Mouse (Mus musculus): ENCODE data around the gene Arhgef10l.

Arhgef10l gene

DNA sequence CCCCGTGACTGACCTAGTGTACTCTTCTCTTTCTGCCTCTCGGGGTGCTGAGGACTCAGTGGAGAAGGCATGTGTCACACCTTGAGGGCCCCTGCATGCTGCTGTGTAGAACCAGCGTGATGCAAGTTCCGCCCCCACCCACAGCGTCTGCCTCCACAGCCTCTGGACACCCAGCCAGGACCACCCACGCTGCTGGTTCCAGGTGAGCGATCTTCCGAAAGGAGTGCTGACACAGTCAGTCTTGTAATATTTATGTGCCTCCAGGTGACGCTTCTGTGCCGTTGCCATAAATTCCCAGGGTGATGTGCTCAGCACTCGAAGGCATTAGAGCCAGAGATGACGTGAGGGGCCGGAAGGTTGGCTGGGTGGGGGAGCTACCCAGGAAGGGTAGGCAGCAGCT, 140.9 kb downstream of the Arhgef10l start:
- DNase-seq (ENCODE audit: low spot score in 2 of 2), result no peak

DNA sequence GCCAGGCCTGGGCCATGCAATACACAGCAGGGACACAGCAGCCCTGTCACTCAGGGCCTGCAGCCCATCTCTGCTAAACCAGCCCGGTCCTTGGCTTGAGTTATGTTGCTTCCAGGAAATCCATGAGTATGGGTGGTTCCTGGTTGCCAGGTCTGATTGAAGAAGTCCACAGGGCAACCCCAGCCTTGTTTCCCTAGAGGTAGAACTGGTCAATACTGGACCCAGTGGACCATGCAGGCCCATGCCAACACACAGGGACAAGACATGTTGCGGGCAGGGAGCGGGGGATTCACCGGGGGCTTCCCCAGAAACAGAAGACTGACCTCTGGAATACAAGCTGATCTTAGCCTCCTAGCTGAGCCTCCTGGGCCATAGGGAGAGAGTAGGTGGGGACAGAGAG, 142.9 kb downstream of the Arhgef10l start:
- DNase-seq (ENCODE audit: low spot score in 2 of 2), result no peak

DNA sequence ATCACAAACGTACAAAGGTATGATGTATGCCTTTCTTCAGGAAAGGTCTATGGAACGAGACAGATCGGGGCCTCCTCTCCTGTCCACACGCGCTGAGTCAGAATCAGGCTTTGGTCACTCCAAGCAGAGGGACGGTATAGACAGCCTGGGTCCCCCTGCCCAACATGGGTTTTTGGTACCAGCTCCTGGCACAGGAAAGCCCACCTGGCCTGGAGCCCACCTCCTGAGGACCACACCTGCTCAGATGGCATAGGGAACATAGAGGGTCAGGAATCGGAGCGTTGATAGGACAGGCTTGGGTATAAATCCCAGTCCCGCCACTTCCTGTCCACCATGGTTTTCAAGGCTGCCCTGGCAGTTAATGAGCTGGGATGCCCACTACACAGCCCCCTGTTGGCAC, 145.1 kb downstream of the Arhgef10l start:
- DNase-seq (ENCODE audit: low spot score in 2 of 2), result no peak

DNA sequence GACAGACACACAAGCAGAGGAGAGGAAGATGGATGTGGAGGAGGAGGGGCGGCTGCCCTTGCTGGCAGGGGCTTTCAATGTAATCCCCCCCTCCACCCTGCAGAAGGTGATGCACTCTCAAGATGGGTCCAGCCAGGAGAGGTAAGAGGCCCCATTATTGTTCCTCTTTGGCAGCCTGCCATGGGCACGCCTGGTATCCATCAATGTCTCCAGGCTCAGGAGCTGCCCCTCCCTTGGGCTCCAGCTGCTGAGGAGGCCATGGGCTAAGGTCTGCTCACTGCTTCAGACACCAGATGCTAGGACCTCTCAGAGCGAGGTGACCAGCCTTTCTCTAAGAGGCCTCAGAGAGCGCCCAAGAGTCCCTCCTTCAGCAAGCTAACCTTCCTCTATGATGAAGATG, 152.0 kb downstream of the Arhgef10l start:
- no peak for DNase-seq (ENCODE audit: low spot score in 2 of 2)

DNA sequence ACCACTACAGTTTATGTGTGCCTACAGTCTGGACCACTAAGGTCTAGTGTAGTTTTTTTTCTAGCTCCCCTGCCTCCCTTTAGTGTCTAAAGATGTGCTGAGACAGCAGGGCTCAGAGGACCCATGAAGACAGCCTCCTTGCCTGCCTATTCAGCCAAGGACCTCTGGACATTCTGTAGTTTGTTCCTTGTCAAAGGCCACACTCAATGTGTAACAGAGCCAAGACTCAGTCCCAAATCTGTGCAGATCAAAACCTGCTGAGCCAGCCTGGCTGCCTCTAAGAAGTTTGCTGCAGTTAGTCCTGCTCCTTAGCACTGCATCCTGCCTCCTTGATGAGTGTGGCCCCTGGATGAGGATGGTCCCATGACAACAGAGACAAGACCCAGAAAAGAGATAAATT, 156.0 kb downstream of the Arhgef10l start:
- DNase-seq (ENCODE audit: low spot score in 2 of 2), result no peak

DNA sequence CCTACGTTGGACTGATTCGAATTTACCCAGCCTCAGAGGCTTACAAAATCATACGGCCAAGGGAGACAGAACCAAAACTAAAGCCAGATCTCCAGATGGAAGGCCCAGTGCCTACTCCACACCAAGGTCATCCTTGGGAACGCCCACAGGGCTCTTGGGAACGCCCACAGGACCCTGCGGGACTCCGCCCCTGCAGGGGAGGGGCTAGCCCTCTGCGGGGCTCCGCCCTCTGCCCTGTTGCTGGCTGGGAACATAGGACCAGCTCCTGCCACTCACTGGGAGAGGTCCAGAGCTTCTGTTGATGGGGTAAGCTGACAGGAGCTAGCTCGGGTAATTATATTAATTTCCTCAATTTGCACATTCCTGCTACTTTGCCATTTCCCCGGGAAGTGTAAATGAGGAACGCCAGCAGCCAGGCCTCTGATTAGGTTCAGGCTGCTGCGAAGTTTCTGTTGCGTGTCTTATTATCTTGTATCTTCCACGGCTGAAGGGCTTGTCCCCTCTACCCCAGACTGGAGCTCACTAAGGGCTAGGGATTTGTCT, 158.6 kb downstream of the Arhgef10l start:
- DNase-seq (ENCODE audit: low spot score in 2 of 2), result no peak

DNA sequence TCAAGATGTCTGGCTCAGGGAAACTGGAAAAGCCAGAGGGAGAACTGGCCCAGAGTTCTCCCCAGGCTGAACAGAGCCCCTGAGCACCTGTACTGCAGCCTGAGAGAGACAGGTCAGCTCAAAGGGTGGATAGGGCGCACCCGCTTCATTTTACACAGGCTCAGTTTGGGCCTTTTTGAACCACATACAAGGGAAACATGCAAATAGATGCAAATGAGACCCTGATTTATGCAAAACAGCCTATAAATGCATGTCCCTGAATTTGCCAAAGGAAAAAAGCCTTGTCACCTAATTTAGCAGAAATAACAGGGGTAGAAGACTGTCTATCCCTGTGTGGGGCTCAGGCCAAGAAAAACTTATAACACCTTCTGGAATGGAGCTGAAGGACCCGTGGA, 160.2 kb downstream of the Arhgef10l start:
- no peak for DNase-seq (ENCODE audit: low spot score in 2 of 2)

DNA sequence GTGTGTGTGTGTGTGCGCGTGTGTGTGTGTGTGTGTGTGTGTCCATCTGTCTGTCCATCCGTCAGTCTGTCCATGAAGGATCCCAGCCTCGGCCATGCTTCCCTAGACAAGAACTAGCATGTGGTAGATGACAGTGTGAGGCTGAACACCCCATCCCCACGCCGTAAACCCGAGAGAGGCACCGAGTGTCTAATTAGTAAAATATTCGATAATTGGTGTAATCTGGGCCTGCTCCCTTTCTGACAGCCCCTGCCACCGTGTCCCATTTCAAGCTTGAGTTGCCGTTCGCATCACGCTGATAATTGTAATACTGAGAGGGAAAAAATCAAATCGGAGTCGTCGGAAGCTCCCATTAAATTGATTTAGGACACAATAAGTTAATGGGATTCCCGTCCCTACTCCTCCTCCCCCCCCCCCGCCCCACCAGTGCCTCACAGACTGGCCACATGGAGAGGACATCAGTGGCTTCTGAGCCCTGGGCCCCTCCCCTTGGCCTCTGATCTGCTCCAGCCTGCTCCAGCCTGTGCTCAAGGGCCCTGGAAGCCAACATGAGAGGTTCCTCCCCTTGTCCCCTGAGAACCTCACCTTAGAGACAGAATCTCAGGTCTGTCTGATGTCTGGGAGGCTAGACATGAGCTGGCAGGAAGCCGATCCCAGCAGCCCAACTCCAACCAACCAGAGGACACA, 160.7 kb downstream of the Arhgef10l start:
- no peak for DNase-seq (ENCODE audit: low spot score in 2 of 2)

DNA sequence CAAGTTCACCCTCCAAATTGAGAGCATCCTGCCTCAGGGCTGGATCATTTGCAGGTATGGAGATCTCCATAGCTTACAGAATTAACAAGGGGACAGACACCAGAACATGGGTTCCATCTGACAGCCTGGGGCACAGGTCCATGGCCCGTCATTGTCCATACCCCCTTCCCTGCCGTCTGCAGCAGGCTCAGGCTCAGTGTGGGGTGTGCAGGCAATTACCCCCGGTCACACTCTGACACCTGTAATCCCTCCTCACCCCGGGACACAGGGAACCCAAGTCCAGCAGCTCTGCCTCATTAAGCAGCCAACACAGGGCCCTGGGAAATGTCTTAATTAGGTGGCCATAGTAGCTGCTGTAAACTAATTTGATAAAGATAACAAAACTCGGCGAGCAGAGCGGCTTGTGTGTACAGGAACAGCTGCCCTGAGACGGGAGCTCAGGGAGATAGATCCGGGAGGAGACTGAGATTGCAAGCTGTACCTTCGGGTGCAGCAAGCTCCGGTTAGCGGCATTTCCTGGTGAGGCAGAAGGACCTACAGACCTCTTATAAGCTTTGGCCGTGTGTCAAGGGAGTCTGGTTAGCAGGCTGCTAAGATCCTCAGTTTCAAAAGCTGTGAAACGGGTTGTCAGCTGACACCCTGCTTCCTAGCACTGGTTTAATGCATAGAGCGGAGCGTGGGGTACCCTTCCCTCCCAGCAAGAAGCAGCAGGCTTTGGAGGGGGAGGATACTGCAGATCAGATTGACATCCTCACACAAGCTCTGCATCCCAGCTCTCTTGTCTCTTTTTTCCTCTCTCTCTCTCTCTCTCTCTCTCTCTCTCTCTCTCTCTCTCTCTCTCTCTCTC, 161.5 kb downstream of the Arhgef10l start:
- DNase-seq (ENCODE audit: low spot score in 2 of 2), result no peak

DNA sequence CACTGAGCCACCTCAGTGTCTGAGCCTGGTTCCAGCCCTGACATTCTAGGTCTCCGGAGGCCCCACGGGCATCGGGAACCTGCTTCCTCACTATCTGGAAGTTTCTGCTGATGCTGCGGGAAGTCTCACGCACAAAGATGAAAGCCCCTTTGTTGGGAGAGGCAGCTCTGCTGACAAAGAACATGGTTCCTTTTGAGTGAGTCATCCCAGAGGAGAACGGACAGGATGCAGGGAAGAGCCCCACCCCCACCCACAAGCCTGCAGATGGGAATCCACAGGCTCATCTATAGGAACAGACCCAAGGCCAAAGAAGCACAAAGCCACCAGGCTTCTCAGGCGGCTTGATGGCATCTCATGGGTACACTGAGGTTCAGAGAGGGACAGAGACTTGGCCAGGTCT, 165.0 kb downstream of the Arhgef10l start:
- DNase-seq (ENCODE audit: low spot score in 2 of 2), result no peak

DNA sequence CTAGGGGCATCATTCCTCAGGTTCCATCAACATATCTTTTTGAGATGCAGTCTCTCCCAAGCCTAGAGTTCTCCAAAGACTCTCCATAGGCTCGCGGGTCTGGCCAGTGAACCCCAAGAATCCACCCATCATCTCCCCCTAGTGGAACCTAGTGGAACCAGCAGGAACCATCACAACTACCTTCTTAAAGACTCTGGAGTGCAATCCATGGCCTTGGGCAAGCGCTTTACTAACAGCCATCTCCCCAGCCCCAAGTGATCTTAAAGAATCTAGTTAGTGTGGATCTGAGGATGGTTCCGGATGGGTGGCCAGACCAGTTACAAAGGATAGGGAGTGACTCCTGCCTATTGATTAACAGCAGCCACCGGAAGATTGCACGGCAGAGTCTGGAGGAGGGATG, 166.2 kb downstream of the Arhgef10l start:
- no peak for DNase-seq (ENCODE audit: low spot score in 2 of 2)

DNA sequence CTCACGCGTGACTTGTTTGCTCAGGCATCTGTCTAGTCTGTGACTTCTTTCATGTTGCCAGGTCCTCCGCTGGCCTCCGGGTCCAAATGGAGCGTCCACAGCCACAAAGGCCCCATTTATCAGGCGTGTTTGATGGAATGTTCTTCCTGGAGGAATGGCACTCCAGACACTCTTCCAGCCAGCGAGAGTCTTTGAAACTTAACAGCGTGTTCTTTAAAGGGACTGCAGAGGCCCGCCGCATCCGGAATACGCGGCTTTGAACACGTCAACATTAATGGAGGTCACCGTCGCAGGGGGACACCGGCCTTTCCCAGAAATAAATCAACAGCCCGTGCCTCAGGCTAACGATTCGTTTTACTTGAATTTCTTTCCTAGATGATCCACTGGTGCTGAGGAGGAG, 168.6 kb downstream of the Arhgef10l start:
- no peak for DNase-seq (ENCODE audit: low spot score in 2 of 2)

DNA sequence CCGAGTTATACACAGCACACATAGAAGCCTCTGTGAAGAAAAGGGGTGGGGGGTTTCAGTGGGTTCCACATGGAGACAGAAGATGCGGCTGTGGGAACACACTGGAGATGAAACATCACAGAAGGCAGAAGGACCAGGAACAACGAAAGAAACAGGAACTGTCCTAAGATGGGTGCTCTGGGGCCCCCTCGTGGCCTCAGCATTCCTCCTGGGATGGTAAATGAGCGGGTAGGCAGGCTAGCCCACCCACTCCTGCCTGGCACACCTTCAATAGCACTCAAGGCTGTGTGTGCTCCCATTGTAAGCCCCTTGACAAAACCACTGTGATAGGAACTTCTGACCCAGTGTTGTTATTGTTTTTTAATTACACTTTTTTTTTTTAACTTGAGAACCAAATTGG, 174.3 kb downstream of the Arhgef10l start:
- no peak for DNase-seq (ENCODE audit: low spot score in 2 of 2)

DNA sequence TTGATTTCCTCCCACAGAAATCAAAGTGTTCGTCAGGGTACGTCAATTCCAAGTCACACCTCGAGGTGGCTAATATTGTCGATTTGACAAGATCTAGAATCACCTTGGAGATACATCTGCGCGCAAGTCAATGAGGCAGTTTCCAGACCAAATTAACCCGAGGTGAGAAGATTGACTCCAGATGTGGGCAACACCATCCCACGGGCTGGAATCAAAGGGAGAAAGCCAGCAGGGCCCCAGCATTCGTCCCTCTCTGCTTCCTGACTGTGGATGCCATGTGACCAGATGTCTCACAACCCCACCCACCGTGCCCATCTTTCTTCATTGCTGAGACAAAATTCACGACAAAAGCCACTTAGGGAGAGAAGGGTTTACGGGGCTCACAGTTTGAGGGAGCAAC, 180.4 kb downstream of the Arhgef10l start:
- DNase-seq (ENCODE audit: low spot score in 2 of 2), result no peak

DNA sequence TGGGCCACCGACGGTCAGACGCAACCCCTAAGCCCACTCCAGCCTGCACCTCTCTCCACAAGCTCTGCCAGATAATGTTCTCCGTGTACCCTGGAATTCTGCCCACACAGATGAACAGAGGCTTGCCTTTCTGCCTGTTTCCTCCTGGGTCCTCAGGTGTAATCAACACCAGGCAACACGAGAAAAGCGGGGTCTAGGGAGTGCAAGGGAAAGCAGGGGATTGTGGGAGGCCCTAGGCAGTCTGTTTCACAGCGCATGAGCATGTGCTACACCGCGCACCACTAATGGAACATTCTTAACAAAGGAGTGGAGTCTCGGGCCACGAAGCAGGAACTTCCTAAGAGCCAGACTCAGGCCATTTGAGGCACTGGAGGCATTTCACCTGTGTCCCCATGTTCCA, 182.7 kb downstream of the Arhgef10l start:
- DNase-seq (ENCODE audit: low spot score in 2 of 2), result no peak

DNA sequence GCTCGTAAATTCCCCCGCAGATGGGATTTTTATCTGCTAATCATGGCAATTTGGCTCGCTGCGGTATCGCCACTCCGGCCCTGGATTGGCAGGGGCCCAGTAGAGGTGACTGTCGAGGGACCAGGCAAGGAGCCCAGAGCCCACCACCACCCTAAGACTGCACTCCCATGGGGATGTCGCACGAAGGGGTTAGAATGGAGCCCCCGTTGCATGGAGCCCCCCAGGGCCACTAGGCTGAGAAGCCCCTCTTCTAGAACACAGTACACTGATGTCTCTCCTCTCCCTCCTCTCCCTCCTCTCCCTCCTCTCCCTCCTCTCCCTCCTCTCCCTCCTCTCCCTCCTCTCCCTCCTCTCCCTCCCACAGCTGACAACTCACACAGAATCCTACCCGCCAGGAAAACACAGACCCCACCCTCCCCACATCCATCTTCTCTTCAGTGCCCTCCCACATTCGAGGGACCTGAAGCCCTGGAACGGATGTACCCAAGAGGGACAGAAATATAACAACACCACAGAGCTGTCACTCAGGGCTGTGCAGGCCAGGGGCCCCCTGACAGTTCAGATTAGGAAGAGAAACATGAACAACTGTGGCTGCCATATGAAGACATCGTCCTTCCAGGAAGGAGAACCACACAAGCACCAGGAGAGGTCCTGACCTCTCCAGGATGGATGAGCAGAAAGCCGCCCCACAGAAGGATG, 185.3 kb downstream of the Arhgef10l start:
- no peak for DNase-seq (ENCODE audit: low spot score in 2 of 2)

DNA sequence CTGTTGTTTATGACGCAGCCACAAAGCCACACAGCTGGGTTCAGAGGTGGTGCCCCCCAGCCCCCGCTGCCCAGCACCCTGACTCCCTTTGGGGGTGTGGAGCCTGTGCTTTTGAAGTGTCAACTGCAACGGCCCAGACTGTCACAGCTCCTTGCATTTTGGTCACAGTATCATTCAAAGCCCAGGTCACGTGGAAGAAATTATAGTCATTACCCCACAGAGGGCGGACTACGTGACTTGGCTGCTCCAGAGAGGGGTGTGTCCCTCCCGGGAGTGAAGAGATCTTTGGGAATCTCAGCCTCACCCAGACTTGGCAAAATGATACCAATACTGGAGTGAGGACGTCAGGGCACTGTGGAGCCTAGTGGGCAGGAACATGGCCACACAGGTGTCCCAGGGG, 190.6 kb downstream of the Arhgef10l start:
- no peak for DNase-seq (ENCODE audit: low spot score in 2 of 2)

DNA sequence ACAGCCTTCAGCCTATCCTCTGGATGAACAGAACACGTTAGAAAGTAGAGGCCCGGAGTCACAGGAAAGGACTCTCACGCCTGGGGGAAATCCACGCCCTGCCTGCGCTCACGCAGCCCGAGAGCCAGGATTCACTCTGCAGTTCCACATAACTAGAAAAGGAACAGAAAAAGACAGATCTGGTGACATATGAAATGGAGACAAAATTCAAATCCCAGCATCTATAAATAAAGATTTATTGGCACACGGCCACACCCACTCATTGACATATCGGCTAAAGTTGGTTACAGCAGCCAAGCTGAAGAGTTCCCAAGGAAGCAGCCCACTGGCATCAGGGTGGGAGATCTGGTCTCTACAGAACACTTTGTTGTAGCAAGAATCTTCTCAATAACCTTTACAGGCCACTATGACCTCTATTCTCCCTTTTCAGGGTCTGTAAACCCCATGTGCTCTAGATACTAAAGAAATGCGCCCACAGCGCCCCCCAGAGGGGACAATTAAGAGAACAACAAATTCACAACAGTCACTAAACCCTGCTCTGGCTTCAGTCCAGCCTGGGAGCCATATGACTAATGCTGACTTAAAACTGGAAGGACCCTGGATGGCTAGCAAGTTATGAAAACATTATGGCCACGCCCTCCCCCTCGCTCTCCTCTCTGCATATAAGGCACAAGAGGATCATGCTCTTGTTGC, 195.9 kb downstream of the Arhgef10l start:
- DNase-seq (ENCODE audit: low spot score in 2 of 2), result peak in 1 of 2 experiments; percentile 56

DNA sequence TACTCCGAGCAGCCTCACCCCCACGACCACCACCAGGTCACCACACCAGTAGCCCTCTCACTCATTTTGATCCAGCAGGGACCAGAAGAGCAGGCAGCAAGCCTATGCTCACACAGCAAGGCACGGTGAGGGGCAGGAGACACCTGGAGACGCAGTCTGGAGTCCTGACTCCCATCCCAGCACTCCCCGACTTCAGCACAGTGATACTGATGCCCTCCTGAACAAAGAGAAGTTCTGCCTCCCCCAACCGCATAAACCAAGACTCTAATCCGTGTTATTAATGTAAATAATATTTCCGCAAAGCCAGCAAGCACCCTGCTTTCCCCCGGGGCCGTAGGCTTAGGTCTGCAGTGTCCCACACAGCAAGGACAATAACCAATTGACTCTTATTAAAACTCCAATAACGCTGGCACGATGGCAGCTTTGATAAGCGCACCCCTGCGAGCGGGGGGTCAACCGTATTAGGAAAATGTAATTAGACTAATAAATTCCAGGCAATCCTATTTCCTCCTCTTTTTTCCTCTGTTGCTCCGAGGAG, 198.5 kb downstream of the Arhgef10l start:
- DNase-seq (ENCODE audit: low spot score in 2 of 2), result no peak
